Mouse (Mus musculus) CH12.LX (cell line): Measurements from ENCODE around the gene Arhgap45. TPM values are rescaled to one million over a fixed set of nuclear protein-coding genes. Genes with fewer than 3 reads are reported as not detected.
A peak's percentile ranks its signal among the peaks of the same experiment; 100 is the strongest.

Source experiments
- DNase-seq: peaks from one replicate; pipeline ENCODE4 v3.0.0-alpha.2; 2013; ENCODE audit errors: extremely low read depth
- H3K27ac ChIP-seq: 2 replicates; pipeline ENCODE4 v1.5.1; 2012; ENCODE audit warnings: low read depth, mild to moderate bottlenecking, control low read depth, moderate library complexity; ENCODE audit not compliant: insufficient read depth
- H3K27me3 ChIP-seq: replicated peaks from 2 replicates; pipeline ENCODE3; 2012; ENCODE audit warnings: inconsistent platforms
- H3K36me3 ChIP-seq, 2 experiments: replicated peaks in 1 of 2; 2 replicates each; pipeline versions ENCODE3 to v1.6.1; 2012; ENCODE audit warnings: inconsistent platforms in 1 of 2, low read length in 1 of 2, mild to moderate bottlenecking in 1 of 2, mixed read lengths in 1 of 2, moderate library complexity in 1 of 2; ENCODE audit not compliant: control insufficient read depth in 1 of 2, insufficient read depth in 1 of 2
- H3K4me1 ChIP-seq, 2 experiments: 2 replicates each; pipeline ENCODE4 v1.6.1; 2012; ENCODE audit warnings: inconsistent platforms in 1 of 2, moderate library complexity in 1 of 2; ENCODE audit not compliant: insufficient read depth in 2 of 2, control insufficient read depth in 1 of 2
- H3K4me2 ChIP-seq: 2 replicates; pipeline ENCODE4 v1.6.1; 2012; ENCODE audit warnings: low read depth, mild to moderate bottlenecking, control low read depth; ENCODE audit not compliant: poor library complexity, insufficient read depth, severe bottlenecking
- H3K4me3 ChIP-seq, 3 experiments: fragments of 150-350 bp in 1 of 3; sonication (generic) in 1 of 3; replicated peaks in 1 of 3; 2 replicates each; pipeline versions ENCODE3 to v1.5.1; 2011 to 2012; ENCODE audit warnings: low read depth in 2 of 3, low read length in 2 of 3, mild to moderate bottlenecking in 2 of 3, moderate library complexity in 2 of 3, control low read depth in 1 of 3, improper control_type of control experiment in 1 of 3, inconsistent platforms in 1 of 3, mixed read lengths in 1 of 3; ENCODE audit not compliant: poor library complexity in 1 of 3
- H3K79me2 ChIP-seq: replicated peaks from 2 replicates; pipeline ENCODE4 v1.6.1; 2012; ENCODE audit warnings: mild to moderate bottlenecking, moderate library complexity; ENCODE audit not compliant: control insufficient read depth, poor library complexity, insufficient read depth, severe bottlenecking; ENCODE audit errors: extremely low read depth
- H3K9ac ChIP-seq: 2 replicates; pipeline ENCODE4 v1.6.1; 2012; ENCODE audit warnings: low read depth, mild to moderate bottlenecking, control low read depth, moderate library complexity; ENCODE audit not compliant: insufficient read depth
- H3K9me3 ChIP-seq: replicated peaks from 2 replicates; pipeline ENCODE3; 2012; ENCODE audit warnings: low read length, inconsistent platforms, mixed read lengths
- BHLHE40 ChIP-seq: IDR thresholded peaks from 2 replicates; pipeline ENCODE4 v1.6.1; 2011; ENCODE audit warnings: mild to moderate bottlenecking, low read depth, low read length, improper control_type of control experiment
- CHD2 ChIP-seq: IDR thresholded peaks from 2 replicates; pipeline ENCODE4 v1.6.1; 2011; ENCODE audit warnings: low read length, improper control_type of control experiment
- CTCF ChIP-seq, 2 experiments: IDR thresholded peaks in 1 of 2; conservative IDR thresholded peaks in 1 of 2; 2 replicates each; pipeline ENCODE4 v1.5.1; 2011 to 2012; ENCODE audit warnings: low read depth in 2 of 2, low read length in 2 of 2, improper control_type of control experiment in 1 of 2, inconsistent platforms in 1 of 2, mild to moderate bottlenecking in 1 of 2, moderate library complexity in 1 of 2
- E2F4 ChIP-seq: IDR thresholded peaks from 2 replicates; pipeline ENCODE4 v1.6.1; 2011; ENCODE audit warnings: low read depth, low read length, improper control_type of control experiment; ENCODE audit not compliant: insufficient replicate concordance
- EP300 ChIP-seq: IDR thresholded peaks from 2 replicates; pipeline ENCODE4 v1.6.1; 2011; ENCODE audit warnings: low read length, improper control_type of control experiment
- ETS1 ChIP-seq: conservative IDR thresholded peaks from 2 replicates; pipeline ENCODE4 v1.6.1; 2012; ENCODE audit warnings: low read depth, mild to moderate bottlenecking, inconsistent platforms, low read length, improper control_type of control experiment, moderate library complexity
- HCFC1 ChIP-seq: IDR thresholded peaks from 2 replicates; pipeline ENCODE4 v1.6.1; 2012; ENCODE audit warnings: low read depth, mild to moderate bottlenecking, inconsistent platforms, low read length, improper control_type of control experiment
- IRF4 ChIP-seq: IDR thresholded peaks from 2 replicates; pipeline ENCODE4 v1.6.1; 2014; ENCODE audit warnings: low read depth, mild to moderate bottlenecking, inconsistent platforms, low read length, improper control_type of control experiment
- JUND ChIP-seq: conservative IDR thresholded peaks from 2 replicates; pipeline ENCODE4 v1.6.1; 2011; ENCODE audit warnings: low read depth, low read length, improper control_type of control experiment
- MAX ChIP-seq: IDR thresholded peaks from 2 replicates; pipeline ENCODE4 v1.6.1; 2011; ENCODE audit warnings: low read length, improper control_type of control experiment
- MAZ ChIP-seq: IDR thresholded peaks from 2 replicates; pipeline ENCODE4 v1.6.1; 2012; ENCODE audit warnings: low read depth, mild to moderate bottlenecking, inconsistent platforms, low read length, improper control_type of control experiment, moderate library complexity
- MEF2A ChIP-seq: IDR thresholded peaks from 2 replicates; pipeline ENCODE4 v1.6.1; 2014; ENCODE audit warnings: low read depth, mild to moderate bottlenecking, inconsistent platforms, low read length, improper control_type of control experiment, borderline replicate concordance
- MXI1 ChIP-seq: IDR thresholded peaks from 2 replicates; pipeline ENCODE4 v1.6.1; 2011; ENCODE audit warnings: mild to moderate bottlenecking, low read depth, low read length, improper control_type of control experiment
- MYC ChIP-seq: IDR thresholded peaks from 2 replicates; pipeline ENCODE4 v1.6.1; 2011; ENCODE audit warnings: low read depth, mild to moderate bottlenecking, improper control_type of control experiment, low read length
- NELFE ChIP-seq: IDR thresholded peaks from 2 replicates; pipeline ENCODE4 v1.6.1; 2011; ENCODE audit warnings: low read depth, low read length, improper control_type of control experiment
- NRF1 ChIP-seq: IDR thresholded peaks from 2 replicates; pipeline ENCODE4 v1.6.1; 2014; ENCODE audit warnings: low read depth, mild to moderate bottlenecking, inconsistent platforms, low read length, improper control_type of control experiment, moderate library complexity
- POLR2A ChIP-seq: IDR thresholded peaks from 2 replicates; pipeline ENCODE4 v1.6.1; 2011; ENCODE audit warnings: low read depth, mild to moderate bottlenecking, improper control_type of control experiment, low read length
- RAD21 ChIP-seq: IDR thresholded peaks from 2 replicates; pipeline ENCODE4 v1.6.1; 2011; ENCODE audit warnings: low read depth, mild to moderate bottlenecking, low read length, improper control_type of control experiment, moderate library complexity
- RCOR1 ChIP-seq: conservative IDR thresholded peaks from 2 replicates; pipeline ENCODE4 v1.6.1; 2012; ENCODE audit warnings: low read depth, mild to moderate bottlenecking, inconsistent platforms, low read length, improper control_type of control experiment
- SIN3A ChIP-seq: IDR thresholded peaks from 2 replicates; pipeline ENCODE4 v1.6.1; 2012; ENCODE audit warnings: low read length, improper control_type of control experiment, inconsistent platforms
- SMC3 ChIP-seq: IDR thresholded peaks from 2 replicates; pipeline ENCODE4 v1.6.1; 2011; ENCODE audit warnings: low read depth, low read length, improper control_type of control experiment
- TBP ChIP-seq: conservative IDR thresholded peaks from 2 replicates; pipeline ENCODE4 v1.6.1; 2011; ENCODE audit warnings: low read depth, low read length, improper control_type of control experiment
- TCF12 ChIP-seq: IDR thresholded peaks from 2 replicates; pipeline ENCODE4 v1.6.1; 2014; ENCODE audit warnings: low read depth, mild to moderate bottlenecking, inconsistent platforms, low read length, improper control_type of control experiment
- USF1 ChIP-seq: IDR thresholded peaks from 2 replicates; pipeline ENCODE4 v1.6.1; 2014; ENCODE audit warnings: low read depth, mild to moderate bottlenecking, inconsistent platforms, low read length, improper control_type of control experiment
- USF2 ChIP-seq: conservative IDR thresholded peaks from 2 replicates; pipeline ENCODE4 v1.6.1; 2011; ENCODE audit warnings: low read depth, low read length, improper control_type of control experiment
- ZC3H11A ChIP-seq: IDR thresholded peaks from 2 replicates; pipeline ENCODE4 v1.6.1; 2012; ENCODE audit warnings: low read depth, mild to moderate bottlenecking, inconsistent platforms, low read length, improper control_type of control experiment
- ZKSCAN1 ChIP-seq: IDR thresholded peaks from 2 replicates; pipeline ENCODE4 v1.6.1; 2012; ENCODE audit warnings: low read depth, inconsistent platforms, low read length, improper control_type of control experiment, borderline replicate concordance
- ZMIZ1 ChIP-seq: IDR thresholded peaks from 2 replicates; pipeline ENCODE4 v1.6.1; 2012; ENCODE audit warnings: low read depth, mild to moderate bottlenecking, inconsistent platforms, low read length, improper control_type of control experiment
- ZNF384 ChIP-seq: IDR thresholded peaks from 2 replicates; pipeline ENCODE4 v1.6.1; 2012; ENCODE audit warnings: low read depth, low read length, improper control_type of control experiment, inconsistent platforms
- dilution Hi-C: fragments of 300-500 bp; cut with MboI; formaldehyde crosslinking; loops from 2 replicates; pipeline ENCODE4 v1.14.3; 2020; ENCODE audit warnings: low sequenced_read_pairs; ENCODE audit not compliant: extremely low pct_unique_long_range_greater_than_20kb, extremely low pct_ligation_motif_present
- in situ Hi-C: fragments of 300-500 bp; cut with MboI; formaldehyde crosslinking; loops from 3 replicates; pipeline ENCODE4 v1.14.3; 2019; ENCODE audit warnings: low sequenced_read_pairs, low pct_ligation_motif_present, low pct_unique_long_range_greater_than_20kb, mixed read lengths
- polyA plus RNA-seq: library from polyadenylated mRNA; unstranded; fragments of >175 nt; gene quantifications from 2 replicates; pipeline ENCODE4 v1.2.1, GENCODE M21; 2012; ENCODE audit warnings: low read depth; ENCODE audit not compliant: insufficient read length
- total RNA-seq, 2 experiments: library from RNA; depleted of rRNA; stranded (reverse); fragments of 300-350 nt in 1 of 2; fragments of >200 nt in 1 of 2; gene quantifications; 2 replicates each; pipeline ENCODE4 v1.2.3; 2012 to 2014

The Arhgap45 gene
- total and polyA plus RNA-seq, 3 experiments, result 10.3 to 25.9 (median 20.2) TPM

DNA sequence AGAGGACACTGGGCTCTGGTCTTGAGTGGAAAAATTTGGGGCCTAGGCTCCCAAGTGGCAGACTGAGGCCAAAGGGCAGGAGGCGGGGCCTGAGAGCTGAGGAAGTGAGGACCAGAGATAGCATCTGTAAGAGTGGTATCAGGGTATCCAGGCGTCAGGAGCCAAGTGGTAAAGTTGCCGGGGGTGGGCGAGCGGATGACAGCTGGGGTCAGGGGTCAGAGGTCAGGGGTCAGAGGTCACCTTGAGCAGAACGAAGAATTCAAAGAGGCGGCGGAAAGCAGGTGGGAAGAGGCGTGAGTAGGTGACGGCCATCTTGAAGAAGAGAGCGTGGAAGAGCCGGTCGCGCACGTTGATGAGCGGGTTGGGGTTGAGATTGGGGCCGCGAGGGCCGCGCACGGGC, 32.8 kb upstream of the Arhgap45 start:
- peak; percentile 48 for DNase-seq
- peak overlapping the region; percentile 99 for H3K9ac ChIP-seq
- peak overlapping the region; percentile 85 for H3K4me2 ChIP-seq
- peak overlapping the region; percentile 75 to 97 (median 89) for H3K4me3 ChIP-seq
- TF ChIP-seq POLR2A (0 out of 2 replicates have a peak, but pooled peaks have one; percentile 13), SMC3 (no peak), TCF12 (peak; percentile 19; the same call in 1 of the 2 replicates), ETS1 (no peak), SIN3A (peak; percentile 57), CHD2 (peak; percentile 88), HCFC1 (peak; percentile 67), MAX (peak; percentile 19; the same call in 1 of the 2 replicates), BHLHE40 (no peak), MXI1 (peak; percentile 26; the same call in 1 of the 2 replicates)
- peaks cover 22 to 39% of the 10 kb centered on the region in 2 experiments for H3K36me3 ChIP-seq
- peaks cover 3% of the 10 kb centered on the region for H3K27me3 ChIP-seq
- in situ Hi-C loops, result no loop called here
- H3K9me3 ChIP-seq, result peaks cover 2% of the 10 kb centered on the region
- dilution Hi-C loops, result no loop called here
- peak overlapping the region; percentile 82 for H3K27ac ChIP-seq
- H3K79me2 ChIP-seq, result peaks cover 35% of the 10 kb centered on the region
- H3K4me1 ChIP-seq, result peaks cover 26 to 61% of the 10 kb centered on the region in 2 experiments

DNA sequence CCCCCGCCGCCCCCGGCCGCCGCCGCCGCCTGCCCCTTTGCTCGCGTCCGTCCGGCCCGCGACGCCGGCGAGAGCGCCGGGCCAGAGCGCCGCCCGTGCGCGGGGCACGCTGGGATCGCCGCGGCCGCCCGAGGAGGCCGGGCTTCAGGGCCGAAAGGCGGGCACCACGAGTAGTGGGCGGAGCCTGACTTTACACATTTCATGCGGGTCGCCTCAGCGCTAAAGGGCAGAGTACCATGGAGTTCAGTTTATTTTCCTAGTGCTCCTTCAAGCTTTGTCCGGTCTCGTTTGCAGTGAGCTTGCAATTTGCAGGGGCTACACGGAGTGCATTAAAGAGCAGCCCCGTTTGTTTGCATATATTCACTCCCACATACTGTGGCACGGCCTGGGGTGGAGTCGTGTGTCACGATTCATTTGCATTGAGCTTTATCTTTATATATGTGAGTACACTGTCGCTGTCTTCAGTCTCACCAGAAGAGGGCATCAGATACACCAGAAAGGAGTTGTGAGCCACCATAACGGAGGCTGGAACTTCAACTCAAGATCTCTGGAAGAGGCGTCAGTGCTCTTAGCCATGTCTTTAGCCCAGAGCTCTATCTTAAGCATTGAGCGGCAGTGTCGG, 32.1 kb upstream of the Arhgap45 start, which contains the start of gene Tmem259:
Tmem259 (minus strand) TSS at position 136 of the 622 bp plus-strand sequence.
- dilution Hi-C loops, result no loop called here
- Histone ChIP-seq H3K4me3 (peak within 1 kb of the TSS; percentile 75 to 97 (median 89)), H3K79me2 (peaks cover 35% of the 10 kb centered on the region), H3K27me3 (peaks cover 3% of the 10 kb centered on the region), H3K36me3 (peaks cover 16 to 32% of the 10 kb centered on the region in 2 experiments), H3K9me3 (no peaks in the 10 kb centered on the region), H3K27ac (peak within 1 kb of the TSS; percentile 85), H3K9ac (peak within 1 kb of the TSS; percentile 99), H3K4me1 (peaks cover 29 to 68% of the 10 kb centered on the region in 2 experiments), H3K4me2 (peak within 1 kb of the TSS; percentile 85)
- in situ Hi-C loops, result no loop called here
- DNase-seq, result peak; percentile 90
- TF ChIP-seq ZC3H11A, result 0 out of 2 replicates have a peak, but pooled peaks have one; percentile 4
- TF ChIP-seq RCOR1, result no peak
- no peak for TF ChIP-seq USF2
- TF ChIP-seq E2F4, result peak; percentile 74; the same call in 1 of the 2 replicates
- peak; percentile 47 for TF ChIP-seq RAD21
- TF ChIP-seq USF1, result no peak
- peak; percentile 78 for TF ChIP-seq BHLHE40
- no peak; the same call in 1 of the 2 replicates for TF ChIP-seq SIN3A
- TF ChIP-seq POLR2A, result peak; percentile 55
- TF ChIP-seq EP300, result no peak
- peak; percentile 53 for TF ChIP-seq NELFE
- TF ChIP-seq MEF2A, result peak; percentile 42; the same call in 1 of the 2 replicates
- peak; percentile 85 for TF ChIP-seq MAX
- TF ChIP-seq ZMIZ1, result peak; percentile 73
- peak; percentile 32 for TF ChIP-seq ETS1
- TF ChIP-seq ZNF384, result 0 out of 2 replicates have a peak, but pooled peaks have one; percentile 19
- peak; percentile 65; the same call in 1 of the 2 replicates for TF ChIP-seq IRF4
- TF ChIP-seq CHD2, result 0 out of 2 replicates have a peak, but pooled peaks have one; percentile 29
- TF ChIP-seq SMC3, result peak; percentile 65
- TF ChIP-seq ZKSCAN1, result no peak
- peak; percentile 52 for TF ChIP-seq JUND
- TF ChIP-seq TCF12, result peak; percentile 63; the same call in 1 of the 2 replicates
- peak; percentile 86 for TF ChIP-seq MYC
- 0 out of 2 replicates have a peak, but pooled peaks have one; percentile 37 for TF ChIP-seq NRF1
- TF ChIP-seq HCFC1, result peak; percentile 65
- peak; percentile 44 to 71; a peak in 3 of 4 replicates for TF ChIP-seq CTCF (conservative IDR thresholded peaks at IDR 0.05 in 1 of 2, IDR thresholded peaks at IDR 0.05 in 1 of 2; ENCODE audit: low read depth in 2 of 2, low read length in 2 of 2)
- 0 out of 2 replicates have a peak, but pooled peaks have one; percentile 48 for TF ChIP-seq TBP
- peak; percentile 66 for TF ChIP-seq MAZ
